Mouse (Mus musculus) spleen, adult 2 months (tissue): ENCODE data around the gene Gabbr2. TPM values are rescaled to one million over a fixed set of nuclear protein-coding genes. Genes with fewer than 3 reads are reported as not detected.
A peak's percentile ranks its signal among the peaks of the same experiment; 100 is the strongest.

Source experiments
- DNase-seq, 2 experiments: peaks; one replicate each; pipeline versions ENCODE4 v3.0.0 to v3.0.0-alpha.2; 2012 to 2021; ENCODE audit warnings: low spot score in 2 of 2, low read depth in 1 of 2
- H3K27ac ChIP-seq: fragments of 200-500 bp; 2 replicates; pipeline ENCODE4 v1.5.1; 2012; ENCODE audit warnings: low read length, inconsistent platforms; ENCODE audit not compliant: insufficient read depth
- H3K27me3 ChIP-seq: fragments of 200-500 bp; 2 replicates; pipeline ENCODE4 v1.6.1; 2012; ENCODE audit warnings: mild to moderate bottlenecking, moderate library complexity, low read length, inconsistent platforms; ENCODE audit not compliant: control insufficient read depth, insufficient read depth
- H3K36me3 ChIP-seq: fragments of 200-500 bp; 2 replicates; pipeline ENCODE4 v1.6.1; 2012; ENCODE audit warnings: mild to moderate bottlenecking, low read length, inconsistent platforms; ENCODE audit not compliant: control insufficient read depth, insufficient read depth
- H3K4me1 ChIP-seq: fragments of 200-500 bp; 2 replicates; pipeline ENCODE4 v1.6.1; 2011; ENCODE audit warnings: inconsistent platforms; ENCODE audit not compliant: control insufficient read depth, insufficient read depth, insufficient read length
- H3K4me3 ChIP-seq: fragments of 200-500 bp; 2 replicates; pipeline ENCODE4 v1.5.1; 2011; ENCODE audit warnings: mild to moderate bottlenecking, inconsistent platforms; ENCODE audit not compliant: insufficient read depth, insufficient read length; ENCODE audit errors: extremely low read depth
- CTCF ChIP-seq: fragments of 200-500 bp; IDR thresholded peaks from 2 replicates; pipeline ENCODE4 v1.5.1; 2011; ENCODE audit warnings: mild to moderate bottlenecking, inconsistent platforms; ENCODE audit not compliant: insufficient read depth, insufficient read length, insufficient replicate concordance; ENCODE audit errors: extremely low read depth
- POLR2A ChIP-seq: fragments of 200-500 bp; IDR thresholded peaks from 2 replicates; pipeline ENCODE4 v1.6.1; 2011; ENCODE audit warnings: low read depth, low read length, inconsistent platforms
- WGBS: fragments of 180-500 bp; shearing (Covaris S2); methylation state at CpG from one replicate; pipeline ENCODE4 v1.1.7; 2018; 5-methylcytosine and 5-hydroxymethylcytosine counted together
- polyA plus RNA-seq: library from polyadenylated mRNA; depleted of rRNA; stranded (reverse); fragments of >200 nt; gene quantifications from 2 replicates; pipeline ENCODE4 v1.2.3, GENCODE M21; 2012

Gabbr2 gene
- polyA plus RNA-seq, 1 experiment: not detected

GRCm38 (mm10) chr4:46858899-46859298, 132.8 kb downstream of the Gabbr2 start:
- Histone ChIP-seq H3K36me3 (no peaks in the 10 kb centered on the region), H3K4me3 (no peak overlapping the region), H3K27me3 (no peaks in the 10 kb centered on the region), H3K27ac (no peak overlapping the region), H3K4me1 (no peaks in the 10 kb centered on the region)
- no peak for DNase-seq
- 56% methylated on average over 13 of the region's 13 CpGs for WGBS
- TF ChIP-seq POLR2A: no peak
- TF ChIP-seq CTCF: no peak

DNA sequence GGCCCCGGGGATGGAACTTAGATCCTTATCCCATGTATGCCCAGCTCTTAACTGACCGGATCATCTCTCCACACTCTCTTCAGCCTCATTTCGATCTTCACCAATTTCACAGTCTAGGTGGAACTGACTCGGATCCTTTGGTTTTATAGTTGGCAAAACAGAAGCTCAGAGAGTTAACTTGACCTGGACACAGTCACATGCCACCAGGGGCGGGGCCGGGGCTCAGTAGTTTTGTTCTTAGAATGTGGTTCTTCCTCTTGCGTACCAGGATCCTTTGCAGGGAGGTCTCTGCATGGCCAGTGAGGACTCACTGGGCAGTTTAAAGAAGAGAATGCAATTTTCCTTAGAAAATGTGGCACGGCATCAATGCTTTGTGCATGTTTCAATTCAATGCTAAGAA, 135.5 kb downstream of the Gabbr2 start:
- Histone ChIP-seq H3K27me3 (no peaks in the 10 kb centered on the region), H3K36me3 (no peaks in the 10 kb centered on the region), H3K27ac (no peak overlapping the region), H3K4me3 (no peak overlapping the region; the same call in 1 of the 2 replicates), H3K4me1 (no peaks in the 10 kb centered on the region)
- WGBS: 90% methylated on average over 8 of the region's 8 CpGs
- DNase-seq: no peak
- TF ChIP-seq CTCF (no peak), POLR2A (no peak)

GRCm38 (mm10) chr4:46854686-46855385, 136.8 kb downstream of the Gabbr2 start:
- WGBS: 70% methylated on average over 23 of the region's 23 CpGs
- Histone ChIP-seq H3K27ac (no peak overlapping the region), H3K4me1 (no peaks in the 10 kb centered on the region), H3K27me3 (no peaks in the 10 kb centered on the region), H3K4me3 (peak overlapping the region; percentile 13; the same call in 1 of the 2 replicates), H3K36me3 (no peaks in the 10 kb centered on the region)
- DNase-seq: no peak
- no peak for TF ChIP-seq POLR2A
- TF ChIP-seq CTCF: no peak

GRCm38 (mm10) chr4:46853852-46854460, 137.7 kb downstream of the Gabbr2 start:
- no peak for DNase-seq

DNA sequence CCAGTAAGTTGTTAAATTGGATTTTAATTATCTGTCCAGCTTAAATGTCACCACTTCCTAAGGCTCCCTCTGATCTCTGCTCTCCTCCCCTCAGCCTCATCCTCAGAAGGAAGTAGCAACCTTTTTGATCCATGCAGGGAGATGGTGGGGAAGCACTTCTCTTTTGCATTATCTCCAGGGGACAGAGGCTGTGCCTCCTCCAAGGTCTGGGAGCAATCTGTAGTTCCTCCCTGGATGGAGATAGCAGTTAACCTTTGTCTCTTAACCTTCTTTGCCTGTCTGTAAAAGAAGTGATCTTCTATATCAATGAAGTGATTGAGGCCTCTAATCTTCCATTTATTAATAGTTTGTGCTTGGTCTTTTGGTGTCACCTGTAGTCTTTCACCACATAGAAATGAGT, 143.9 kb downstream of the Gabbr2 start:
- H3K4me3 ChIP-seq: no peak overlapping the region
- TF ChIP-seq POLR2A: no peak
- no peak for TF ChIP-seq CTCF
- DNase-seq: no peak

More at GRCm38 (mm10) chr4:46853852-46854460, 137.7 kb downstream of the Gabbr2 start:
- H3K4me3 ChIP-seq: peak overlapping the region; percentile 41
- H3K27me3 ChIP-seq: no peaks in the 10 kb centered on the region
- H3K4me1 ChIP-seq: no peaks in the 10 kb centered on the region
- no peaks in the 10 kb centered on the region for H3K36me3 ChIP-seq
- WGBS: 54% methylated on average over 12 of the region's 12 CpGs
- TF ChIP-seq POLR2A (no peak), CTCF (no peak)
- H3K27ac ChIP-seq: peak overlapping the region; percentile 47; the same call in 1 of the 2 replicates

GRCm38 (mm10) chr4:46846396-46846795, 145.3 kb downstream of the Gabbr2 start:
- no peak for DNase-seq
- Histone ChIP-seq H3K4me1 (no peaks in the 10 kb centered on the region), H3K36me3 (no peaks in the 10 kb centered on the region), H3K4me3 (no peak overlapping the region), H3K27ac (no peak overlapping the region), H3K27me3 (no peaks in the 10 kb centered on the region)
- WGBS: 93% methylated on average over 10 of the region's 10 CpGs
- no peak for TF ChIP-seq POLR2A
- TF ChIP-seq CTCF: no peak

More for the DNA sequence above, 143.9 kb downstream of the Gabbr2 start:
- Histone ChIP-seq H3K4me1 (no peaks in the 10 kb centered on the region), H3K27ac (no peak overlapping the region), H3K27me3 (no peaks in the 10 kb centered on the region), H3K36me3 (no peaks in the 10 kb centered on the region)

DNA sequence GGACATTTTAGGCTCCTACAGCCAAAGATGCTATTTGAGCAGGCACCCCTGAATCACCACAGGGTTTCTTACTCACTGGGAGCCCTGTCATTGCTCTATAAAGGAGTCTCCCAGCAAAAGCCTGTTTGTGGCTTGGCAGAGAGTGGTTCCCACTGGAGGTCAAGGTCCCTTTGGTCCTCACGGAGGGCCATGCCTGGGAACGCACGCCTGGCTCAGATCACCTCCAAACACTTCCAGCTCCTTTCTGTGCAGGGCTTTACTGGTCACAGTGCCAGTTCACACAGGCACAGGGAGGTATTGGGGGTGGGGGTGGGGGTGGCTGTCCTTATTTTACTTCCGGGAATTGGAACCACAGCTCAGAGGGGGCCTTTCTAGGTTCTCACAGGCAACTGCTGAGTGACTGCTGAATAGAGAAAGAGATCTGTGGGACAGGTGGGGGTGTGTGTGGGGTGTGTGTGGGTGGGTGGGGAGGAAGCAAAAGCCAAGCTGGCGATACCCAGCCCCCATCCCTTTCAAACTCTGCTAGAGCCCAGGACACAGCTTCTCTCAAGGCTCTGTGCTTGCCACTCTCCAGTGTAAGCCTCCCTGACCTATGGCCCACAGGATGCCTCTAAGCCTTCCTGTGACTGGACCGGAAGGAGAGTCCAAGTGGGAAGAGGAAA, 146.6 kb downstream of the Gabbr2 start:
- 56% methylated on average over 6 of the region's 6 CpGs for WGBS

More for the DNA sequence above, 146.6 kb downstream of the Gabbr2 start:
- Histone ChIP-seq H3K27me3 (no peaks in the 10 kb centered on the region), H3K4me3 (no peak overlapping the region), H3K36me3 (no peaks in the 10 kb centered on the region), H3K27ac (no peak overlapping the region), H3K4me1 (no peaks in the 10 kb centered on the region)
- TF ChIP-seq POLR2A (no peak), CTCF (no peak)
- DNase-seq: no peak
